Mouse (Mus musculus) midbrain, embryonic 16.5 days (tissue): ENCODE measurements around the gene Serinc4. TPM values are rescaled to one million over a fixed set of nuclear protein-coding genes. Genes with fewer than 3 reads are reported as not detected.
A peak's percentile ranks its signal among the peaks of the same experiment; 100 is the strongest.

Source experiments
- ATAC-seq: fragments of 200-750 bp; cut with Nextera tagmentation; 2 replicates; pipeline ENCODE4 v1.8.0; 2017; ENCODE audit warnings: moderate TSS enrichment
- H3K27ac ChIP-seq: fragments of 300-500 bp; sonication (generic); 2 replicates; pipeline ENCODE4 v1.5.1; 2014; ENCODE audit warnings: mild to moderate bottlenecking, low read length, mixed read lengths
- H3K27me3 ChIP-seq: fragments of 300-500 bp; sonication (generic); 2 replicates; pipeline ENCODE4 v1.6.1; 2014; ENCODE audit warnings: low read depth, low read length, mixed read lengths; ENCODE audit not compliant: control insufficient read depth, insufficient read depth
- H3K36me3 ChIP-seq: fragments of 300-500 bp; sonication (generic); 2 replicates; pipeline ENCODE4 v1.6.1; 2014; ENCODE audit warnings: mild to moderate bottlenecking, low read length, moderate library complexity, mixed read lengths; ENCODE audit not compliant: control insufficient read depth, insufficient read depth
- H3K4me1 ChIP-seq: fragments of 300-500 bp; sonication (generic); 2 replicates; pipeline ENCODE4 v1.6.1; 2014; ENCODE audit warnings: mild to moderate bottlenecking, low read length, mixed read lengths; ENCODE audit not compliant: control insufficient read depth, insufficient read depth
- H3K4me2 ChIP-seq: fragments of 300-500 bp; sonication (generic); 2 replicates; pipeline ENCODE4 v1.6.1; 2014; ENCODE audit warnings: mild to moderate bottlenecking, low read length, mixed read lengths
- H3K4me3 ChIP-seq: fragments of 300-500 bp; sonication (generic); 2 replicates; pipeline ENCODE4 v1.5.1; 2014; ENCODE audit warnings: low read depth, mild to moderate bottlenecking, low read length, moderate library complexity, mixed read lengths
- H3K9ac ChIP-seq: fragments of 300-500 bp; sonication (generic); 2 replicates; pipeline ENCODE4 v1.6.1; 2014; ENCODE audit warnings: low read depth, low read length, mixed read lengths
- H3K9me3 ChIP-seq: fragments of 300-500 bp; sonication (generic); replicated peaks from 2 replicates; pipeline ENCODE4 v1.6.1; 2014; ENCODE audit warnings: mild to moderate bottlenecking, low read length, mixed read lengths; ENCODE audit not compliant: control insufficient read depth, poor library complexity, severe bottlenecking
- WGBS: fragments of 180-500 bp; shearing (Covaris S2); extraction: QIAGEN DNeasy Blood & Tissue Kit; methylation state at CpG from one replicate; pipeline ENCODE4 v1.1.7; 2014; 5-methylcytosine and 5-hydroxymethylcytosine counted together
- polyA plus RNA-seq: library from polyadenylated mRNA; unstranded; fragments of >200 nt; fragmentation: Nextera tagmentation; extraction: Ambion mirVana; gene quantifications from 2 replicates; pipeline ENCODE4 v1.2.1, GENCODE M21; 2015

Gene Serinc4
- polyA plus RNA-seq, 1 experiment from 2014 or later, result 1.7 TPM

DNA sequence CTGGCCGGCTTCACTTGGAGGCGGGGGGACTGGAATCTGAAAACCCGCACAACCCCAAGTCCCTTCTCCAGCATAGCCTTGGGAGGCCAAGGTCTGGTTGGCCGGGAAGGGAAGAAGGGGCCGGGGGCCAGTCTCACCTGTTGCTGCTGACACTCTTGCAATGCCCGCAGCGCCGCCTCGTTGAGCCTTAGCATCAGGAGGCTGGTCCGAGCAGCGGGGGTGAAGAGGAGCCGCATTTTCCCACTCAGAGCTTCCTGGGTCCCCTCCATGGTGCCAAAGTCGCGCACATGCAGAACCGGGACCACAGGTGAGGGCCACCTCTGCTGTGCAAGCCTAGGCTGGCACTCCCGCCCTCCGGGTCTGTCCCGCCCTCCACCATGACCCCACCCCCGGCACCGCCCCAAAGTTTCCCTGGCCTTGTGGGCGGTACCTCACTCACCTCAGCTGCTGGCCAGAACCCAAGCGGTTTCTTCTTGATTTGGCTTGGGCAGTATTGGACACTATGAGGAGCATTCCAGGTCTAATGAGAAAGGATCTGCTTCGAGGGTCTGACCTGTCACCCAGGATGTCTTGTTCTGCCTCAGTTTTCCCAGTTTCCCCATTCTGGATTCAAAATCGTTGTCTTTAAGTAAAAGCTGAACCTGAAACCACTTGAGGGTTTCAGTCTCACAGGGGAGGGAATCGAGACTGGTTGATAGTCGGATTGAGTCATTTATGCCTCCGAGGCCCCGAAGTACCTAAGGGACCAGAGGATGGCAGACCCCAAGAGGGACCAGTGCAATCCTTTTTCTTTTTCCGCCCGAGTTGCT is 14.1 kb downstream of the Serinc4 start:
- no peaks in the 10 kb centered on the region for H3K9me3 ChIP-seq
- H3K4me1 ChIP-seq, result peaks cover 7% of the 10 kb centered on the region; the same call in 1 of the 2 replicates
- H3K36me3 ChIP-seq, result peaks cover 16% of the 10 kb centered on the region
- peak overlapping the region; percentile 22 for H3K4me3 ChIP-seq
- H3K9ac ChIP-seq, result peak overlapping the region; percentile 31; the same call in 1 of the 2 replicates
- peak overlapping the region; percentile 52 for H3K4me2 ChIP-seq
- no peak overlapping the region for H3K27ac ChIP-seq
- no peak for ATAC-seq
- WGBS, result 1% methylated on average over 28 of the region's 30 CpGs
- peaks cover 15% of the 10 kb centered on the region for H3K27me3 ChIP-seq

GRCm38 (mm10) chr2:121441800-121442199 is 14.8 kb downstream of the Serinc4 start:
- Histone ChIP-seq H3K27ac (no peak overlapping the region), H3K36me3 (peaks cover 16% of the 10 kb centered on the region), H3K4me1 (peaks cover 7% of the 10 kb centered on the region; the same call in 1 of the 2 replicates), H3K27me3 (peaks cover 15% of the 10 kb centered on the region), H3K4me2 (peak overlapping the region; percentile 52), H3K4me3 (no peak overlapping the region), H3K9ac (no peak overlapping the region), H3K9me3 (no peaks in the 10 kb centered on the region)
- no peak for ATAC-seq
- 11% methylated on average over 11 of the region's 11 CpGs for WGBS

- ATAC-seq, result no peak
- Histone ChIP-seq H3K9me3 (no peaks in the 10 kb centered on the region), H3K36me3 (peaks cover 19% of the 10 kb centered on the region), H3K27me3 (peaks cover 15% of the 10 kb centered on the region), H3K27ac (no peak overlapping the region), H3K4me3 (no peak overlapping the region), H3K4me1 (peaks cover 7% of the 10 kb centered on the region; the same call in 1 of the 2 replicates), H3K9ac (no peak overlapping the region), H3K4me2 (no peak overlapping the region)
- WGBS, result 59% methylated on average over 5 of the region's 5 CpGs
These were observed 15.6 kb downstream of the Serinc4 start for GRCm38 (mm10) chr2:121440834-121441605.

GRCm38 (mm10) chr2:121439746-121440145 is 16.8 kb downstream of the Serinc4 start:
- H3K9ac ChIP-seq, result no peak overlapping the region
- H3K4me3 ChIP-seq, result no peak overlapping the region
- peaks cover 23% of the 10 kb centered on the region for H3K36me3 ChIP-seq
- no peak overlapping the region for H3K27ac ChIP-seq
- WGBS, result 81% methylated on average over 4 of the region's 4 CpGs
- no peaks in the 10 kb centered on the region for H3K9me3 ChIP-seq
- H3K4me1 ChIP-seq, result peaks cover 7% of the 10 kb centered on the region; the same call in 1 of the 2 replicates
- H3K27me3 ChIP-seq, result peaks cover 15% of the 10 kb centered on the region
- no peak overlapping the region for H3K4me2 ChIP-seq
- no peak for ATAC-seq

DNA sequence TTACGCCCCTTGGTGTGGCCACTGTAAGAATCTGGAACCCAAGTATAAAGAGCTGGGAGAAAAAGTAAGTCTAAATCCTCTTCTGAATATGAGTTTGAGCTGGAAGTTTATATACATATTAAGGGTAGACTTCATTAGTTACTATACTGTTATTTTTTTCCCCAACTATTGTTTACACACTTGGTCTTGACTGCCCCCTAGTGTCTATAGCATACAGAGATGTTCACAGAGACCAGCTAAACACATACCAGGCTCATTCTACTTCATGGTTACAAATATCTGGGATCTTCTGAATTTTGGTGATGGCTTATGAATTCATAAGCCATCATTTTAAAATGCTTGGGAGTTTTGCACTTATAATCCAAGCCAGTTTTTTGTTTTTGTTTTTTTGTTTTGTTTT is 21.7 kb downstream of the Serinc4 start:
- H3K4me1 ChIP-seq, result no peaks in the 10 kb centered on the region
- 100% methylated on average over 1 of the region's 1 CpGs for WGBS
- no peak for ATAC-seq
- H3K9me3 ChIP-seq, result no peaks in the 10 kb centered on the region
- H3K27me3 ChIP-seq, result no peaks in the 10 kb centered on the region
- H3K27ac ChIP-seq, result no peak overlapping the region
- no peak overlapping the region for H3K4me2 ChIP-seq
- peaks cover 55% of the 10 kb centered on the region for H3K36me3 ChIP-seq
- no peak overlapping the region for H3K9ac ChIP-seq
- no peak overlapping the region for H3K4me3 ChIP-seq

DNA sequence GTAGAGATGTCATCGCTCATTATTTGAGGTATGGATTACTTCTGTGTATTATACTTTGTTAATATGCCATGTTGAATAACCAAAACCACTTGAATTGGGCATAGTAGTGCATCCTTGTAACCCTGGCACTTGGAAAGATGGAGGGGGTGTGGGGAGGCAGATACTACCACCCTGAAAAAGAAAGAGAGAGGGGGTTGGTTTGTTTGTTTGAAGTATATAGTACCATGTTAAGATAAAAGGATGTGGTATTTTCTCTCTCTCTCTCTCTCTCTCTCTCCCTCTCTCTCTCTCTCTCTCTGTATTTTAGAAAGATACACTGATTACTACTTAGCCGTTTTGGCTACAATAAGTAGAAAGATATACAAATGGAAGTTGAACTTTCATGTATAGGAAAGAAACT is 30.7 kb downstream of the Serinc4 start:
- Histone ChIP-seq H3K4me1 (no peaks in the 10 kb centered on the region), H3K4me3 (no peak overlapping the region), H3K36me3 (peaks cover 41% of the 10 kb centered on the region), H3K9me3 (no peaks in the 10 kb centered on the region), H3K27me3 (no peaks in the 10 kb centered on the region), H3K4me2 (no peak overlapping the region), H3K9ac (no peak overlapping the region), H3K27ac (no peak overlapping the region)
- no peak for ATAC-seq
- 100% methylated on average over 2 of the region's 2 CpGs for WGBS

DNA sequence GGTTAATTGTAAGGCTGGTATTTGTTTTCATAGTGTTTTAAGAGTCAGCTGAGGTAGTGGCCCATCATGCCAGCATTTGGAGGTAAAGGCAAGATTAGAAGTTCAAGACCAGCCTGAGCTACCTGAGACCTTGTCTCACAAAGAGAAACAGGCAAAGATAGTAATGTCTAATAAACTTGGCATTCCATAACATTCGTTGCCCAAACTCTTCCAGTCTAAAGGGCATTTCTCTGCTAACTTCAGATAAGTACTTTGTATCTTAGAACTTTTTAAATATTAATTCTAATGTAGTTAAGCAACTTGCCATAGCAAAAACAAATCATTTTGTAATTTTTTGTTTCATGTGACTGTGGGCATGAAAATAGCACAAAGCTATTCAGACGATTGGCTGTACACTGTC is 33.4 kb downstream of the Serinc4 start:
- Histone ChIP-seq H3K27ac (no peak overlapping the region), H3K4me3 (no peak overlapping the region), H3K4me1 (no peaks in the 10 kb centered on the region), H3K9ac (no peak overlapping the region), H3K9me3 (no peaks in the 10 kb centered on the region), H3K36me3 (peaks cover 26% of the 10 kb centered on the region; the same call in 1 of the 2 replicates), H3K4me2 (no peak overlapping the region), H3K27me3 (no peaks in the 10 kb centered on the region)
- ATAC-seq, result no peak
- WGBS, result 91% methylated on average over 2 of the region's 2 CpGs

DNA sequence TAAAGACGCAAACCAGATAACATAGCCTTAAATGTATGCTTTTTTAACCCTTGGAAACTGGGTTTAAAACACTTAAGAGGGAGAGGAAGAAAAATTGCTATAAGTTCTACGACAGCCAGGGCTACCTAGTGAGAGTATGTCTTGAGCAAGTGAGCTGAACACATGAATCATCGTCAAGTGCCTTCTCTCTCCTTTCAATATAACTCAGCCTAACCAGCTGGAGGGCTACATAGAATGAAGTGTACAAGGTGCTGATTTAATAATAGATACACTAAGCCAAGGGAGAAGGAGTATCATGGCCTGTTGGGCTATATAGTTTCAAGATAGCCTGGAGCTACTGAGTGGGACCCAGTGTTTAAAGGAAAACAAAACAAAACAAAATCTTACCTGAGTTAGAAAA is 38.1 kb downstream of the Serinc4 start:
- Histone ChIP-seq H3K9me3 (no peaks in the 10 kb centered on the region), H3K4me2 (no peak overlapping the region), H3K27ac (no peak overlapping the region), H3K27me3 (no peaks in the 10 kb centered on the region), H3K4me3 (no peak overlapping the region), H3K36me3 (peaks cover 11% of the 10 kb centered on the region; the same call in 1 of the 2 replicates), H3K4me1 (peaks cover 20% of the 10 kb centered on the region), H3K9ac (no peak overlapping the region)
- WGBS, result 97% methylated on average over 3 of the region's 3 CpGs
- no peak for ATAC-seq

- Histone ChIP-seq H3K4me2 (no peak overlapping the region), H3K4me3 (no peak overlapping the region), H3K9ac (no peak overlapping the region), H3K27me3 (no peaks in the 10 kb centered on the region), H3K27ac (no peak overlapping the region), H3K4me1 (peaks cover 26% of the 10 kb centered on the region), H3K36me3 (no peaks in the 10 kb centered on the region), H3K9me3 (no peaks in the 10 kb centered on the region)
- 96% methylated on average over 6 of the region's 6 CpGs for WGBS
- no peak for ATAC-seq
These were observed 40.2 kb downstream of the Serinc4 start for GRCm38 (mm10) chr2:121416356-121416755.
